Mouse (Mus musculus) CD4-positive, CD25-positive, alpha-beta regulatory T cell, adult 2 months (primary cell): ENCODE data around the gene Prmt1.
A peak's percentile ranks its signal among the peaks of the same experiment; 100 is the strongest.

ENCODE experiments used
- DNase-seq: peaks from one replicate; pipeline ENCODE4 v3.0.0-alpha.2; 2012; ENCODE audit warnings: low read depth, low spot score

The Prmt1 gene

DNA sequence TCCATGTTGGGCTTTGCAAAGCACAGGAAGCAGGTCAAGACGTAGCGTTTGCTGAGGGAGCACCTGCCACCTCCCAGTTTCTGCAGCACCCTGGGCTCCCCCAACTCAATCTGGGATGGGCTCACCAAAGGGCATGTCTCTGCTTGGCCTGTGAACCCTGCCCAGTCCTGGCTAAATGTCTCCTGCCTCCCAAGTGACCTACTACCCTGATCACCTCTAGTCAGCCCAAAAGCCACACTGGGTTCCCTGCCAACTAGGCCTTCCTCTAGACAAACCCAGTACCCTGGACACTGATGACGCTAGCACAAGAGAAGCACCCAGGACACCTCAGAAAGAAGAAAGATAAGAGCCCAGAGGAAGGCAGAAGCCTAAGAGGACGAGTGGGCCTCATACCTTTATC is 26.5 kb upstream of the Prmt1 start:
- DNase-seq = no peak

DNA sequence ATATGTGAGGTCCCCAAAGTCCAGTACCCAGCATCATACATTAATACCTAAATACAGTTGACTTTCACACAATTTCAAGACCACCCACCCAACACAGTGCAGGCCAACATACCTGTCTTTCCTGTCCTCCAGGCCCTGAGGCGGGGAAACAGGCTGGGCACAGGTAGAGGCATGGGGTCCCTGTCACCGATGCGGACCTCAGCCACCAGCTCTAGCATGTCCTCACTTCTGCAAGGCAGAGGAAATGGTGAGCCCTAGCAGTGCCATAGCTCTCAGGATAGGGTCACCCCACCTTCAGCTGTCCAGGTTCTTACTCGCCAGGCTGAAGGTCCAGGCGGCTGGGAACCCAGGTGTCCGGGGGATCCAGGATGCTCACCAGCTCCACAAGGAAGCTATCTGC is 25.6 kb upstream of the Prmt1 start:
- no peak for DNase-seq

- no peak for DNase-seq
These were observed 22.0 kb upstream of the Prmt1 start for GRCm38 (mm10) chr7:45008411-45008810.

GRCm38 (mm10) chr7:45007846-45008245 is 21.5 kb upstream of the Prmt1 start:
- DNase-seq = no peak

- DNase-seq = no peak
These were observed 20.8 kb upstream of the Prmt1 start for GRCm38 (mm10) chr7:45007141-45007540.

DNA sequence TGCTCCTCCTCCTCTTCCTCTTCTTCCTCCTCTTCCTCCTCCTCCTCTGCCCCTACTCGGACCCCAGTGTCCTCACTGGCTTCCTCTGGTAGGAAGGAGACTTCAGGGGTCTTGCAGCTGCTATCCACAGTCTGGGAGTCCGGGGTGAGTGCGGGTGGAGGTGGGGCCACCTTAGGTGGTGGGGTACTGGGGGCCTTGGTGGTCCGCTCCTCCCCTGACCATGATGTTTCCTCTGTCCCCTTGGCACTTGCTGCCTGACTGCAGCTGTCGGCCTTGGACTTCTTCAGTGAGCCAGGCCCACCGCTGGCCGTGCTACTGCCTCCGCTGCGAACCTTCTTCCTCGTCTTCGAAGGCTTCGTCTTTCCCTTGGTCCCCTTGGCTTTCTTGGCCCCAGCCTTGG is 20.1 kb upstream of the Prmt1 start:
- DNase-seq = no peak

DNA sequence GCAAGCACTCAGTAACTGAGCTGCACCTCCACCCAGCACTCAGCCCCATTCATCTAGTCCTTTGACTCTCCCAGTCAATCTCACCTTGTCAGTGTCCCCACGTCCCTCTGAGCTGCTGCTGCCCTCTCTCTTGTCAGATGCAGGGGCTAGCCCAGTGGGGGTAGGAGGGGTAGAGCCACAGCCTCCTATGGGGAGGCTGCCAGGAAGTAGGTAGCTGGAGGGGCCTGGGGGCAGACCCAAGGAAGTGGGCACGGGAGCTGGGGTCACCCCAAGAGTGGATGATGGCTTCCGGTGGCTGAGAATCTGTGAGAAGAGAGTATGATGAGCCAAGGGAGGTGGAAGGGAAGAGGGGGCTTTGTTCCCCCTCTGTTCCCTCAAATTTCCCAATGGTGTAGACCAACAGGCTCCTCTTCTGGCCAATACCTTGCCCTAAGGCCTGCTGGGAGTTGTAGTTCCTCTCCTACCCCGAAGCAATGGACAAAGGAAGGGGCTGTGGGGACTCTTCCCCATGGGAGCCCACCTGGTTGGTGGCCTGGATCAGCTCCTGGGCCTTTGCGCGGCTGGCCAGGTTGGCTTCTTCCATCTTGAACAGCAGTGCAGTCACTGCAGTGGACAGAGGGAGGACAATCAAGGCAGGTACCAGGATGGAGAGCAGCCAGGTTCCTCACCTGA is 19.1 kb upstream of the Prmt1 start:
- no peak for DNase-seq

GRCm38 (mm10) chr7:45004546-45004945 is 18.2 kb upstream of the Prmt1 start:
- no peak for DNase-seq

- DNase-seq = no peak
These were observed 16.1 kb upstream of the Prmt1 start for GRCm38 (mm10) chr7:45002440-45002839.

DNA sequence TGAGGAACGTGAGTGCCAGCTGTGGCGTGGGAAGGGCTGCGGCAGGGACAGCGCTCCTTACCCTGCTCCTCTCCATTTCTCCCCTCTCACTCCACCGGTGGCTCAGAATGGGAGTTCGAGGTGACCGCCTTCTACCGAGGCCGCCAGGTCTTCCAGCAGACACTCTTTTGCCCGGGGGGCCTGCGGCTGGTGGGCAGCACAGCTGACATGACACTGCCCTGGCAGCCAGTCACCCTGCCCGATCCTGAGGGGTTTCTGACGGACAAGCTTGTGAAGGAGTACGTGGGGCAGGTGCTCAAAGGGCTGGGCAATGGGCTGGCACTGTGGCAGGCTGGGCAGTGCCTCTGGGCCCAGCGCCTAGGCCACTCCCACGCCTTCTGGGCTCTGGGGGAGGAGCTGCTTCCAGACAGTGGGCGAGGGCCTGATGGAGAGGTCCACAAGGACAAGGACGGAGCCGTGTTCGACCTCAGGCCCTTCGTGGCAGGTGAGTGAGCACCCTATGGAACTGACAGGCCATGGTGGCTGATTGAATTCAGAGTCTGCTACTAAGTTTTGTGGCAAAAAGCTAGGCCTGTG is 14.3 kb upstream of the Prmt1 start:
- no peak for DNase-seq

- DNase-seq = no peak
These were observed 13.4 kb upstream of the Prmt1 start for GRCm38 (mm10) chr7:44999753-45000152.

GRCm38 (mm10) chr7:44998501-44998955 is 12.2 kb upstream of the Prmt1 start, which contains the start of gene Bcl2l12:
Gene Bcl2l12 (minus strand): TSS chr7:44998712.
- DNase-seq = peak; percentile 40

DNA sequence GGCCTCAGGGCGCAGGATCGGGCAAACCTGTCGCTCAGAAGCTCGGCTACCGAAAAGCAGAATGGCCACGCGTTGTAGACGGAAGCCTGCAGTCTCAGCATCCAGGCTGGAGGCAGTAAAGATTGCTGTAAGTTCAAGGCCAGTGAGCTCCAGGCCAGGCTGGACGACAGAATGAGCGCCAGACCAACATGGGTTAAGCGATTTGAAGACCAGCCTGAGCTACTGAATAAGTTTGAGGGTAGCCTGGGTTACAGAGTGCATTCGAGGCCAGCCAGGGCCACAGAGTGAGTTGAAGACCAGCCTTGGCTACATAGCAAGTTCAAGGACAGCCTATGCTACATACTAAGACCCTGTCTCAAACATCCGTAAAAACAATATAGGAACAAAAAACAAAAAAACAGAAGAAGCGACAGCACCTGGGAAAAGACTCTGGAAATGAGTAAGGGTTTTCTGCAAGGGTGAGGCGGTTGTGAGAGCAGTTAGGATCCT is 11.6 kb upstream of the Prmt1 start:
- no peak for DNase-seq

GRCm38 (mm10) chr7:44997231-44997939 is 11.0 kb upstream of the Prmt1 start, which contains the start of gene Irf3:
Gene Irf3 (plus strand): TSS chr7:44997648.
- peak; percentile 99 for DNase-seq

DNA sequence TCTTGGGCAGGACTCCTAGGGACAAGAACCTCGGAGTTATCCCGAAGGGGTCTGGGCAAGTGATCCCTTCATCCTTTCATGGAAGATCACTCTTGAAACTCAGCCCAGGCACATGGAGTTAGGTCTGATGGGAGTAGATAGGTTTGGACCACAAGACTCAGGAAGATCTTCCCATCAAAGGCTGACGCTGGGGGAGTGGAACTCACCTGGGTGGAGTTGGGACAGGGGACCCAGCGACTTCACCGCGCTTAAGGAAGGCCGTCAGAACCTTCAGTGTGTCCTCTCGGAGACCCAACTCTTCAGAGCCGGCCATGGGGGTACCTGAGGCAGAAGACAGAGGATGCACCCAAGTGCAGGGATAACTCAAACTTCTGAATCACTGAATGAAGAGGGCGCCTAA is 10.3 kb upstream of the Prmt1 start:
- DNase-seq = peak; percentile 25

GRCm38 (mm10) chr7:44986879-44987718 is 731 bp upstream of the Prmt1 start:
- peak; percentile 44 for DNase-seq

DNA sequence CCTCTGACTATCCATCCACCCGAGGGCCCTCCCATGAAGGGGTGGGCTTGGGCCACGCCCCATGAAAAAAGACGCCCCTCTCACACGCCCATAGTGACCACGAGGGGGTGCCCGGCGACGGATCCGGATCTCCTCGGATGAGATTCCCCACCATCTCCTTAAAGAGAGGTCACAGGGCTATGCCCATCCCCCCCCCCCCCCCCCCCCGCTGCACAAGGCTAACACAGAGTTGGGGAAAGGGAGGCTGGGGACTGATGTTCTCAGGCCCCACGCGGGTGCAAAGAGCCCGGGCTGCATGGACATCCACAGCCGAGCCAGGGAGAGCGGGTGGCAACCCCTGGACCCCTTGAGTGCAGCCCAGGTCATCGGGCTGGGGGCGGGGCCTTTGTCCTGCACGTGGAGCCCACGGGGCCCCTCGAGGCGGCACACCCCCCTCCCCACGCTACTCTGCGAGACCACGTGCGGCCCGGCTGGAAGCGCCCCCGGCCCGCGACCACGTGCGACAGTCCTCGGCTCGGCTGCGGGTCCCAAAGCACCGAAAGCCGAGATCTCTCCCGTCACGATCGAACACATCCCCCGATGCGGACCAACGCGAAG is 675 bp downstream of the Prmt1 start:
- DNase-seq = peak; percentile 69

GRCm38 (mm10) chr7:44984833-44985164 is 1.6 kb downstream of the Prmt1 start:
- DNase-seq = no peak

DNA sequence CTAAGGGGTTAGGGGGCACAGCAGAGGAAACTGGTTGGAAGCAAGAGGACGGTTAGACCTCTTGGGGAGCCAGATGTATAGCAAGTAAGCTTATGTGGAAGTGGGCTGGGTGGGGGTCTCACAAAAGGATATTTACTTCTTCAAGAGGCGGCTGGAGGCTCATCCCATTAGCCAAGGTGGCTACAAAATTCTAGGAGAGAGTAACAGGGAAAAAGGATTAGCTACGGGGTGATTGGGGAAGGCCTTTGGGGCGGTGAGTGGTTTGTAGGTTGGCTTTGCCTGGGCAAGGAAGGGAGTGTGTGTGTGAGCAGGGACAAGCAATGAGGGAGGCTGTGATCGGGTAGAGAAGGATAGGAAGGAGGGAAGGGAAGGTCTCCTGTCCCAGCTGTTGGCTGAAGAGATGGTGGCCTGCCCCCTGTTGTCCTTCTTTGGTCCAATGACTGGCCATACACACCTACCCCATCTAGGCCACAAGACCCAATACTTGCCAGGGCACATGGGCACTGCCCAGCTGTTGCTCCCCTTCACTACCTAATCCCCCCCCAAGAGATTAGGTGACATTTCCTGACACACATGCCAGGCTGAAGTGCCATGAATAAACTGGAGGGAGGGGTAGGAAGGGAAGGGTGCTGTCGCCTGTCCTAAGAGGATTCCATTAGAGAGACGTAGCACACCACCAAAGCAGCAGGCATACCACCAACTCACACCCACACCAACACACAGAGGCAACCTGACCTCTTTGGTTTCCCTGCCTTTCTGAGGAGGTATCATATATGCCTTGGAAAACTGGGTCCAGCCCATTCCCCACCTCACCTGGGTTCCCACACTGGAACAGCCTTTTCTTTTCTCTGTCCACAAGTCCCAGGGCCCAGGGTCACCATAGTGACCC is 2.2 kb downstream of the Prmt1 start:
- DNase-seq = no peak

GRCm38 (mm10) chr7:44983085-44983484 is 3.3 kb downstream of the Prmt1 start:
- DNase-seq = peak; percentile 92
